Mouse (Mus musculus) stomach, postnatal 0 days (tissue): ENCODE measurements around the gene Bcas3.

Experiments used
- CTCF ChIP-seq: IDR thresholded peaks from 2 replicates; pipeline ENCODE4 v1.5.1; 2016; ENCODE audit warnings: antibody characterized with exemption, low read depth, mild to moderate bottlenecking, moderate library complexity
- EP300 ChIP-seq: optimal IDR thresholded peaks from 2 replicates; pipeline ENCODE3; 2016; ENCODE audit warnings: antibody characterized with exemption

DNA sequence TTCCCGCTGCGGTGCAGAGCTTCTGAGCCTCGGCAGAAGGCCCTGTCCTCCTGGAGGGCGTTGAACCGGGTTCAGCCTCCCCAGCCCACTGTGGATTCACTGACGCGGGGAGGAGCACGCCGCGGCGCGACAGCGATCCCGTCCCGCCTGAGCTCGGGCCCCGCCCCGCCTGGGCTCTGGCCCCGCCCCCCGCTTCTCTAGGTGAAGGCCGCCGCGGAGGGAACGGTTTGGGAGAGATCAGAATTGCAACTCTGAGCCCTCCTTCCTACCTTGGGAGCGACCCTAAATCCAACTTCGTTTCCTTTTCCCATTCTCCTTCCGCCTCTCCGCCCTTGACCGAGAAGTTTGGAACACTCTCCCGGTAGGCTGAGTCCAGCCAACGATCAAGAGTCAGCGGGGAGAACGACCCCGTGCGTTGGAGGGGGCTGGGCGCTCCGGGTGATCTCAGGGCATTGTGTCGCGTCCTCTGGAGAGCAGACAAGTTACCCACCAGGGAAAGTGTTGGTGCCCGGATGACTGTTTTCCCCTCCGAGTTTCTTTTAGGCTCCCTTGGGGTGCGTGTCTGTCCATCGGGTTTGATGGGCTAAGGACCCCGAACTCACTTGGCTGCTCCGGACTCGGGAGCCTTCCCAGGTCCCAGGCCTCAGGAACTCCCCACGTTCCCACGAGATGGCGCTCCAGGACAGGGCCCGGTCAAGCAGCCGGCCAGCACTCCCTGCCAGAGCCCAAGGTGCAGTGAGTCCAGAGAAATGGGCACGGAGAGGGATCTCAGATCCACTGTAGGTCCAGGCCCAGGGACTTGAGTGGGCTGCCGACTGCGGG lies 491.4 kb downstream of the Bcas3 start:
- peak; percentile 96 for TF ChIP-seq CTCF
- TF ChIP-seq EP300, result no peak
